In genomic region chr8:72352951-72353699, GRCm38 (mm10) we compare ENCODE assay signal across 11 mouse cellular contexts. TPM values are rescaled to one million over a fixed set of nuclear protein-coding genes. Genes with fewer than 3 reads are reported as not detected.
DNase-seq lines count a peak whose midpoint lies in the region; ATAC-seq and TF ChIP-seq lines count a peak whose summit lies in the region.
"Had no signal": no experiment of that assay in that cellular context is flagged by ENCODE, and none has a peak within 500 bp of the region (broad histone marks: within the 10 kb centered on the region; RNA-seq: fewer than 3 reads in every experiment).

No protein-coding gene starts in this region.

- no peak overlapping the region for H3K9ac ChIP-seq in hindbrain, postnatal 0 days (replicated peaks; ENCODE audit: low read length)
- no peak overlapping the region for H3K9ac ChIP-seq in hindbrain, embryonic 14.5 days
- H3K9ac ChIP-seq in kidney, postnatal 0 days (ENCODE audit: low read depth, low read length) = no peak overlapping the region
- H3K9ac ChIP-seq: intestine, embryonic 15.5 days had no signal

- H3K27me3 ChIP-seq in hindbrain, postnatal 0 days (ENCODE audit: insufficient read depth, low read length) = no peaks in the 10 kb centered on the region
- H3K27me3 ChIP-seq in hindbrain, embryonic 14.5 days (ENCODE audit: control insufficient read depth, insufficient read depth, low read length) = no peaks in the 10 kb centered on the region
- no peaks in the 10 kb centered on the region for H3K27me3 ChIP-seq in kidney, postnatal 0 days (ENCODE audit: insufficient read depth, low read length)
- H3K27me3 ChIP-seq: intestine, embryonic 15.5 days had no signal

- peaks cover 31% of the 10 kb centered on the region for H3K36me3 ChIP-seq in hindbrain, postnatal 0 days (ENCODE audit: insufficient read depth, low read length)
- H3K36me3 ChIP-seq in hindbrain, embryonic 14.5 days (replicated peaks; ENCODE audit: control insufficient read depth, insufficient read depth) = peaks cover 64% of the 10 kb centered on the region
- peaks cover 19% of the 10 kb centered on the region for H3K36me3 ChIP-seq in kidney, postnatal 0 days (ENCODE audit: insufficient read depth, low read length)

- ATAC-seq in hindbrain, postnatal 0 days = 0 out of 2 replicates have a peak, but pooled peaks have one; percentile 30
- ATAC-seq in hindbrain, embryonic 14.5 days (ENCODE audit: low FRiP score) = no peak
- ATAC-seq in kidney, postnatal 0 days (replicated peaks; ENCODE audit: low FRiP score, low read depth) = peak; percentile 79
- no peak for ATAC-seq in megakaryocyte progenitor cell, adult 5-6 weeks (replicated peaks; ENCODE audit: poor library complexity)
- ATAC-seq: intestine, embryonic 15.5 days had no signal

- H3K9me3 ChIP-seq in hindbrain, postnatal 0 days (ENCODE audit: low read length) = no peaks in the 10 kb centered on the region
- no peaks in the 10 kb centered on the region for H3K9me3 ChIP-seq in hindbrain, embryonic 14.5 days (ENCODE audit: control insufficient read depth, low read length)
- no peaks in the 10 kb centered on the region for H3K9me3 ChIP-seq in kidney, postnatal 0 days (replicated peaks; ENCODE audit: low read length)
- H3K9me3 ChIP-seq: intestine, embryonic 15.5 days had no signal

- no peak overlapping the region; the same call in 1 of the 2 replicates for H3K27ac ChIP-seq in hindbrain, postnatal 0 days
- H3K27ac ChIP-seq in hindbrain, embryonic 14.5 days = no peak overlapping the region
- peak overlapping the region; percentile 72 for H3K27ac ChIP-seq in kidney, postnatal 0 days
- H3K27ac ChIP-seq: intestine, embryonic 15.5 days had no signal

- no peak for TF ChIP-seq CTCF in hindbrain, postnatal 0 days (IDR thresholded peaks at IDR 0.05; ENCODE audit: low read depth)
- no peak for TF ChIP-seq CTCF in kidney, postnatal 0 days (IDR thresholded peaks at IDR 0.05; ENCODE audit: low read depth)

- WGBS in hindbrain, postnatal 0 days = 78% methylated on average over 8 of the region's 8 CpGs
- 84% methylated on average over 8 of the region's 8 CpGs for WGBS in hindbrain, embryonic 14.5 days
- 65% methylated on average over 8 of the region's 8 CpGs for WGBS in kidney, postnatal 0 days

- no peak overlapping the region for H3K4me2 ChIP-seq in hindbrain, postnatal 0 days (ENCODE audit: low read depth, low read length)
- H3K4me2 ChIP-seq in hindbrain, embryonic 14.5 days (replicated peaks) = no peak overlapping the region
- H3K4me2 ChIP-seq in kidney, postnatal 0 days (ENCODE audit: low read length) = no peak overlapping the region
- H3K4me2 ChIP-seq: intestine, embryonic 15.5 days had no signal

- DNase-seq in hindbrain, postnatal 0 days (ENCODE audit: low spot score) = no peak
- no peak for DNase-seq in hindbrain, embryonic 14.5 days (ENCODE audit: low spot score)
- DNase-seq in CD4-positive helper T cell, adult 2 months (ENCODE audit: low read depth, low spot score) = peak; percentile 49
- DNase-seq in ZHBTc4 (ENCODE audit: low read depth, low spot score) = peak; percentile 32
- DNase-seq in kidney, postnatal 0 days (ENCODE audit: low spot score) = no peak
- no peak for DNase-seq in retina, postnatal 1 day
- DNase-seq in adrenal gland, postnatal 25 days = no peak
- DNase-seq: cerebellum, adult 11 months; lung, adult 18-20 months had no signal

- H3K4me3 ChIP-seq in hindbrain, postnatal 0 days (ENCODE audit: low read length) = no peak overlapping the region
- H3K4me3 ChIP-seq in hindbrain, embryonic 14.5 days (replicated peaks; ENCODE audit: low read length) = no peak overlapping the region
- H3K4me3 ChIP-seq in kidney, postnatal 0 days (replicated peaks; ENCODE audit: low read depth, low read length) = no peak overlapping the region
- H3K4me3 ChIP-seq: intestine, embryonic 15.5 days had no signal

- H3K4me1 ChIP-seq in hindbrain, postnatal 0 days (ENCODE audit: insufficient read depth, low read length) = no peaks in the 10 kb centered on the region
- no peaks in the 10 kb centered on the region for H3K4me1 ChIP-seq in hindbrain, embryonic 14.5 days (replicated peaks; ENCODE audit: control insufficient read depth, insufficient read depth, low read length)
- H3K4me1 ChIP-seq in kidney, postnatal 0 days (replicated peaks; ENCODE audit: insufficient read depth, low read length) = 0 out of 2 replicates have a peak, but pooled peaks cover 6% of the 10 kb centered on the region
- H3K4me1 ChIP-seq: intestine, embryonic 15.5 days had no signal

RNA-seq across cellular contexts. Expression of gene Klf2, which starts 34.3 kb away (rescaled TPM):
- total RNA-seq in hindbrain, postnatal 0 days (2014; rRNA removed) = 4.3 and 8.2 TPM in 2 replicates
- polyA plus RNA-seq in hindbrain, postnatal 0 days (2015; fragmentation: Nextera tagmentation; extraction: Ambion mirVana) = 8.8 and 9.9 TPM in 2 replicates
- 6.8 and 9.5 TPM in 2 replicates for polyA plus RNA-seq in hindbrain, embryonic 14.5 days (2014; fragmentation: Nextera tagmentation; extraction: Ambion mirVana)
- polyA plus RNA-seq in kidney, postnatal 0 days (2015; fragmentation: Nextera tagmentation; extraction: Ambion mirVana) = 24.7 and 31.9 TPM in 2 replicates
- 10.8 and 21.8 TPM in 2 replicates for total RNA-seq in megakaryocyte progenitor cell, adult 5-6 weeks (2015)
- total RNA-seq in megakaryocyte progenitor cell, adult 5-6 weeks (2017) = 2.0 and 6.6 TPM in 2 replicates
- 37.5 and 38.2 TPM in 2 replicates for total RNA-seq in adrenal gland, postnatal 25 days (2021)

RNA-seq across cellular contexts. Expression of gene Gm10282, which starts 48.1 kb away (rescaled TPM):
- total RNA-seq in hindbrain, postnatal 0 days (2014; rRNA removed) = 0.36 and 1.5 TPM in 2 replicates
- polyA plus RNA-seq in hindbrain, postnatal 0 days (2015; fragmentation: Nextera tagmentation; extraction: Ambion mirVana) = 11.7 and 12.3 TPM in 2 replicates
- polyA plus RNA-seq in hindbrain, embryonic 14.5 days (2014; fragmentation: Nextera tagmentation; extraction: Ambion mirVana) = 13.1 and 14.3 TPM in 2 replicates
- 22.2 and 22.8 TPM in 2 replicates for polyA plus RNA-seq in kidney, postnatal 0 days (2015; fragmentation: Nextera tagmentation; extraction: Ambion mirVana)
- 58.7 and 76.6 TPM in 2 replicates for total RNA-seq in megakaryocyte progenitor cell, adult 5-6 weeks (2015)
- total RNA-seq in megakaryocyte progenitor cell, adult 5-6 weeks (2017) = 68.3 and 86.8 TPM in 2 replicates
- 19.3 and 27.3 TPM in 2 replicates for total RNA-seq in adrenal gland, postnatal 25 days (2021)

Comparison
In these comparisons a context has a peak if more than half of its experiments do, and no peak if none do; other contexts are left out.
1. ATAC-seq: peak in hindbrain, postnatal 0 days (single experiment) and kidney, postnatal 0 days (single experiment); none in hindbrain, embryonic 14.5 days (single experiment) and megakaryocyte progenitor cell, adult 5-6 weeks (single experiment).
2. DNase-seq: peak in CD4-positive helper T cell, adult 2 months (single experiment) and ZHBTc4 (single experiment); none in hindbrain, postnatal 0 days (single experiment), hindbrain, embryonic 14.5 days (single experiment), kidney, postnatal 0 days (single experiment), retina, postnatal 1 day (single experiment) and adrenal gland, postnatal 25 days (single experiment).